Mouse (Mus musculus) forebrain, embryonic 11.5 days (tissue): ENCODE measurements around the gene Plekhm2. TPM values are rescaled to one million over a fixed set of nuclear protein-coding genes. Genes with fewer than 3 reads are reported as not detected.

Source experiments
- ATAC-seq: fragments of 200-750 bp; cut with Nextera tagmentation; replicated peaks from 2 replicates; pipeline ENCODE4 v1.8.0; 2017; ENCODE audit warnings: moderate TSS enrichment; ENCODE audit not compliant: low FRiP score
- DNase-seq: peaks from one replicate; pipeline ENCODE4 v3.0.0-alpha.2; 2017; ENCODE audit warnings: low spot score
- H3K27ac ChIP-seq: fragments of 300-500 bp; sonication (generic); 2 replicates; pipeline ENCODE4 v1.5.1; 2014; ENCODE audit warnings: low read depth, low read length
- H3K27me3 ChIP-seq: fragments of 300-500 bp; sonication (generic); 2 replicates; pipeline ENCODE4 v1.6.1; 2014; ENCODE audit warnings: mild to moderate bottlenecking, low read length, mixed read lengths; ENCODE audit not compliant: control insufficient read depth, insufficient read depth
- H3K36me3 ChIP-seq: fragments of 300-500 bp; sonication (generic); 2 replicates; pipeline ENCODE4 v1.6.1; 2014; ENCODE audit warnings: mild to moderate bottlenecking, low read length, moderate library complexity, mixed read lengths; ENCODE audit not compliant: control insufficient read depth, insufficient read depth
- H3K4me1 ChIP-seq: fragments of 300-500 bp; sonication (generic); replicated peaks from 2 replicates; pipeline ENCODE4 v1.6.1; 2014; ENCODE audit warnings: low read length, mixed read lengths; ENCODE audit not compliant: control insufficient read depth, insufficient read depth
- H3K4me2 ChIP-seq: fragments of 300-500 bp; sonication (generic); 2 replicates; pipeline ENCODE4 v1.6.1; 2014; ENCODE audit warnings: low read depth, mild to moderate bottlenecking, low read length, moderate library complexity, mixed read lengths; ENCODE audit not compliant: severe bottlenecking
- H3K4me3 ChIP-seq: fragments of 300-500 bp; sonication (generic); 2 replicates; pipeline ENCODE4 v1.5.1; 2014; ENCODE audit warnings: low read depth, low read length
- H3K9ac ChIP-seq: fragments of 300-500 bp; sonication (generic); 2 replicates; pipeline ENCODE4 v1.6.1; 2014; ENCODE audit warnings: low read length
- H3K9me3 ChIP-seq: fragments of 300-500 bp; sonication (generic); 2 replicates; pipeline ENCODE4 v1.6.1; 2016; ENCODE audit warnings: low read length, mixed read lengths; ENCODE audit not compliant: control insufficient read depth
- WGBS: fragments of 180-500 bp; shearing (Covaris S2); extraction: QIAGEN DNeasy Blood & Tissue Kit; methylation state at CpG from one replicate; pipeline ENCODE4 v1.1.7; 2014; 5-methylcytosine and 5-hydroxymethylcytosine counted together
- polyA plus RNA-seq: library from polyadenylated mRNA; unstranded; fragments of >200 nt; fragmentation: Nextera tagmentation; extraction: Ambion mirVana; gene quantifications from 2 replicates; pipeline ENCODE4 v1.2.1, GENCODE M21; 2014

Gene Plekhm2
- polyA plus RNA-seq, 1 experiment from 2014 or later = 4.6 TPM

GRCm38 (mm10) chr4:141616811-141617210, 47.9 kb downstream of the Plekhm2 start:
- no peak overlapping the region for H3K9ac ChIP-seq
- H3K4me3 ChIP-seq = no peak overlapping the region
- DNase-seq = no peak
- WGBS = 76% methylated on average over 6 of the region's 6 CpGs
- H3K36me3 ChIP-seq = no peaks in the 10 kb centered on the region
- H3K27me3 ChIP-seq = no peaks in the 10 kb centered on the region
- ATAC-seq = no peak
- H3K4me2 ChIP-seq = no peak overlapping the region
- no peak overlapping the region for H3K27ac ChIP-seq
- H3K4me1 ChIP-seq = peaks cover 4% of the 10 kb centered on the region
- H3K9me3 ChIP-seq = no peaks in the 10 kb centered on the region

DNA sequence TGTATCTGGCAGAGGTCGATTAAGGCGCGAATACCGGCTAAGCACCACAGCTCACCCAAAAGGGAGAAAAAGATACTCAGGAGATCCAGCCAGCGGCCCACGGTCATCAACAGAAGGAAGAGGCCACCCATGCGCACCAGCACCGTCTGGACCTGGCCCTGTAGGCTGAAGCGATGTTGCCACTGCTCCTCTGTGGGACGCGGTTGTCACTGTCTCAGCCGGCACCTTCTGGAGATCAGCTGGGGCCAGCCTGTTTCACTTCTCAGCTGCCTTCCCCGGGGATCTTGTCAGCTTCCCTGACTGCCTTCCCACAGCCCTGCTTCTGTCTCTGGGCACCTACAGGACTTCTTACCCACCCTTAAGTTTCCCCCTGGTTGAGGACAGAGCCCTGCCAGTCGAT, 49.8 kb downstream of the Plekhm2 start:
- ATAC-seq (no peak), DNase-seq (no peak)
- no peak overlapping the region for H3K9ac ChIP-seq
- peaks cover 4% of the 10 kb centered on the region for H3K4me1 ChIP-seq
- no peaks in the 10 kb centered on the region for H3K27me3 ChIP-seq
- no peak overlapping the region for H3K4me2 ChIP-seq
- H3K9me3 ChIP-seq = no peaks in the 10 kb centered on the region
- no peak overlapping the region for H3K27ac ChIP-seq
- no peaks in the 10 kb centered on the region for H3K36me3 ChIP-seq
- H3K4me3 ChIP-seq = no peak overlapping the region
- 85% methylated on average over 14 of the region's 14 CpGs for WGBS

GRCm38 (mm10) chr4:141609538-141609937, 55.2 kb downstream of the Plekhm2 start:
- no peak for DNase-seq

DNA sequence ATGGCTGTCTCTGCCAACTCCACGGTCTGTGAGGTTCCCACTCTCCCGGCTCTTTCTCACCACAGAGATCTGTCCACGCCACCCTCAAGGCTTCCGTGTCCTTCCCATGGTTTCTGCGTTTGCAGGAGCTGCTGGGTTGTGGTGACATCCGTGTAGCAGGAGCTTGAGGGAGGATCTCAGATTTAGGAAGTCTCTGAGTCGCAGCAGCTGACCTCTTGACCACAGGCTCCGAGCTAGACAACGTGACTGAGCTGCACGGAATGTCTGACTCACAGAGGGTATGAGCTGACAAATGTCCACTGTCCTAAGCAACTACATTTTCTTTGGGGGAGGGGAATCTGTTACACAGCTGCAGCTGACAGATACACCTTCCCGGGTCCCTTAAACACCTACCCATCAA, 58.8 kb downstream of the Plekhm2 start, which contains the start of gene Fblim1:
Fblim1 (minus strand) TSS at position 236 of the 400 bp plus-strand sequence.
- no peak within 1 kb of the TSS for H3K9ac ChIP-seq
- H3K4me1 ChIP-seq = no peaks in the 10 kb centered on the region
- WGBS = 79% methylated on average over 11 of the region's 11 CpGs
- H3K27ac ChIP-seq = no peak within 1 kb of the TSS
- H3K4me2 ChIP-seq = no peak within 1 kb of the TSS
- H3K9me3 ChIP-seq = no peaks in the 10 kb centered on the region
- DNase-seq = no peak
- no peaks in the 10 kb centered on the region for H3K36me3 ChIP-seq
- H3K4me3 ChIP-seq = no peak within 1 kb of the TSS
- peaks cover 2% of the 10 kb centered on the region; the same call in 1 of the 2 replicates for H3K27me3 ChIP-seq
- no peak for ATAC-seq

More at GRCm38 (mm10) chr4:141609538-141609937, 55.2 kb downstream of the Plekhm2 start:
- Histone ChIP-seq H3K27ac (no peak overlapping the region), H3K36me3 (no peaks in the 10 kb centered on the region), H3K4me1 (no peaks in the 10 kb centered on the region), H3K4me2 (no peak overlapping the region), H3K9ac (no peak overlapping the region), H3K4me3 (no peak overlapping the region), H3K9me3 (no peaks in the 10 kb centered on the region), H3K27me3 (no peaks in the 10 kb centered on the region)
- WGBS = 81% methylated on average over 6 of the region's 6 CpGs
- no peak for ATAC-seq

GRCm38 (mm10) chr4:141605421-141605820, 59.3 kb downstream of the Plekhm2 start:
- no peak overlapping the region for H3K4me3 ChIP-seq
- no peak for ATAC-seq
- H3K9ac ChIP-seq = no peak overlapping the region
- no peaks in the 10 kb centered on the region for H3K36me3 ChIP-seq
- no peaks in the 10 kb centered on the region for H3K9me3 ChIP-seq
- no peaks in the 10 kb centered on the region for H3K4me1 ChIP-seq
- no peak for DNase-seq
- H3K4me2 ChIP-seq = no peak overlapping the region
- H3K27ac ChIP-seq = no peak overlapping the region
- H3K27me3 ChIP-seq = peaks cover 2% of the 10 kb centered on the region; the same call in 1 of the 2 replicates
- WGBS = 86% methylated on average over 5 of the region's 5 CpGs

- H3K36me3 ChIP-seq = no peaks in the 10 kb centered on the region
- H3K4me2 ChIP-seq = no peak overlapping the region
- H3K27me3 ChIP-seq = peaks cover 10% of the 10 kb centered on the region
- no peak overlapping the region for H3K27ac ChIP-seq
- peaks cover 4% of the 10 kb centered on the region; the same call in 1 of the 2 replicates for H3K4me1 ChIP-seq
- ATAC-seq (no peak), DNase-seq (no peak)
- WGBS = 75% methylated on average over 8 of the region's 8 CpGs
- H3K9me3 ChIP-seq = no peaks in the 10 kb centered on the region
- no peak overlapping the region for H3K4me3 ChIP-seq
- no peak overlapping the region for H3K9ac ChIP-seq
Measured at GRCm38 (mm10) chr4:141604493-141604892, 60.2 kb downstream of the Plekhm2 start.

- no peaks in the 10 kb centered on the region for H3K9me3 ChIP-seq
- WGBS = 74% methylated on average over 4 of the region's 4 CpGs
- H3K9ac ChIP-seq = no peak overlapping the region
- DNase-seq = no peak
- peaks cover 10% of the 10 kb centered on the region; the same call in 1 of the 2 replicates for H3K4me1 ChIP-seq
- peaks cover 16% of the 10 kb centered on the region for H3K27me3 ChIP-seq
- H3K36me3 ChIP-seq = no peaks in the 10 kb centered on the region
- H3K27ac ChIP-seq = no peak overlapping the region
- no peak overlapping the region for H3K4me3 ChIP-seq
- no peak for ATAC-seq
- no peak overlapping the region for H3K4me2 ChIP-seq
Measured at GRCm38 (mm10) chr4:141603921-141604320, 60.8 kb downstream of the Plekhm2 start.

DNA sequence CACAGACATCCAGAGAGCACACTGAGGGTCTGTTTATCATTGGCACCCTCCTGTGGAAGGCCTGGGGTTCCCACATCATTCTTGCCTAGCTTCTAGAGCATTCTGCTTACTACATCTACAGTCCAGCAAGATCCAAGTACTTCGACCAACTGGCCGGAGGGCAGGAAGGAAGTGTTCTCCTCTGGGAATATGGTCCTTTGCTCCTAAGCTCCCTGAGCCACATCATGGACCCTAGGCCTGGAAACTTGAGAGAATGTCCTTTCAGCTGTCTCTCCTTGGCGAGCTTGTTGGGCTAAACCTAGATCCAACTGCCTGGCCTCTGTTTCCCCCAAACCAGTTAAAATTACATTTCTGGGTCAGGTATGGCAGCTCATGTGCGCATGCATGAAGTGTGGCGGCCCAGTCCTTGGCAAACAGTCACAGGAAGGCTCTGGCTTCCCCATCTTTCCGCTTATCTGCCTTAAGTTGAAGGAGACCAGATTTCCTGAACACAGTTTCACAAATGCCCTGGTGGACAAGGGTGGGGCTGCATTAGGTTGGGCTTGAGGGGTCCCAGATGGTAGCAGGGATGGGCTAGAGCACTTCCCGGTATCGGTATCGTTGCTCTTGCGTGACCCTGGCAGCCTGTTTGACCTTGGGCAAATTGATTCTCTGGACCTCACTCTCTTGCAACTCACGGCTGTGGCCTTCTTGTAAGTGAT, 62.0 kb downstream of the Plekhm2 start:
- Histone ChIP-seq H3K9me3 (no peaks in the 10 kb centered on the region), H3K4me1 (peaks cover 16% of the 10 kb centered on the region; the same call in 1 of the 2 replicates)
- WGBS = 82% methylated on average over 11 of the region's 11 CpGs

More for the DNA sequence above, 62.0 kb downstream of the Plekhm2 start:
- DNase-seq = no peak
- Histone ChIP-seq H3K4me2 (no peak overlapping the region), H3K9ac (no peak overlapping the region), H3K27ac (no peak overlapping the region), H3K27me3 (peaks cover 21% of the 10 kb centered on the region), H3K4me3 (no peak overlapping the region), H3K36me3 (no peaks in the 10 kb centered on the region)
- no peak for ATAC-seq
